ENCODE assay signal across 8 mouse cellular contexts in genomic region chr2:52978796-52979195, GRCm38 (mm10).
"Had no signal": no experiment of that assay in that cellular context is flagged by ENCODE, and none has a peak within 500 bp of the region (broad histone marks: within the 10 kb centered on the region; RNA-seq: fewer than 3 reads in every experiment).

No protein-coding gene starts in this region.

- H3K9me3 ChIP-seq: liver, embryonic 15.5 days; midbrain, embryonic 13.5 days; neural tube, embryonic 15.5 days had no signal

- DNase-seq: lung, adult 2 months; right cerebral cortex, adult 18-20 months; right cerebral cortex, postnatal 25 days; thymus, postnatal 36 days had no signal

- H3K4me3 ChIP-seq: liver, embryonic 15.5 days; midbrain, embryonic 13.5 days; neural tube, embryonic 15.5 days had no signal

- H3K9ac ChIP-seq: liver, embryonic 15.5 days; midbrain, embryonic 13.5 days; neural tube, embryonic 15.5 days had no signal

- H3K4me1 ChIP-seq: liver, embryonic 15.5 days had no signal

- H3K36me3 ChIP-seq: liver, embryonic 15.5 days; midbrain, embryonic 13.5 days; neural tube, embryonic 15.5 days had no signal

- ATAC-seq: midbrain, embryonic 13.5 days had no signal

- H3K27ac ChIP-seq: liver, embryonic 15.5 days had no signal

- H3K4me2 ChIP-seq: liver, embryonic 11.5 days; liver, embryonic 15.5 days; midbrain, embryonic 13.5 days; neural tube, embryonic 15.5 days had no signal

- H3K27me3 ChIP-seq: liver, embryonic 15.5 days; midbrain, embryonic 13.5 days; neural tube, embryonic 15.5 days had no signal
